Mouse (Mus musculus): Measurements from ENCODE around the gene Cul9. TPM values are rescaled to one million over a fixed set of nuclear protein-coding genes. Genes with fewer than 3 reads are reported as not detected.

Cul9 gene
- total RNA-seq, 2 experiments from 2014 or later, result 14.3 to 22.9 TPM

Small RNA genes lying within 50 kb of the gene (microRNA-seq; reads per million reads assigned to microRNA genes)
- gene Mir6976, result not detected

Other genes with a start within 250 kb of the Cul9 start
- gene Dlk2, start 249.0 kb downstream of the Cul9 start, total RNA-seq (2021), result 1 to 10 TPM in 1 of 2 experiments, under 1 TPM in 1; 0.78 to 1.3 TPM
- 10 to 100 TPM in 1 of 2 experiments, 1 to 10 TPM in 1; 8.2 to 14.2 TPM for gene Abcc10, start 218.0 kb downstream of the Cul9 start, total RNA-seq (2021)
- 10 to 100 TPM; 24.6 to 30.7 TPM for gene Zfp318, start 162.7 kb downstream of the Cul9 start, total RNA-seq (2021)
- gene Crip3, start 117.5 kb downstream of the Cul9 start, total RNA-seq (2021), result under 1 TPM; 0.39 to 1.00 TPM
- 10 to 100 TPM in 1 of 2 experiments, 1 to 10 TPM in 1; 5.4 to 14.6 TPM for gene Slc22a7, start 107.9 kb downstream of the Cul9 start, total RNA-seq (2021)
- 1 to 10 TPM; 1.2 to 2.2 TPM for gene Ttbk1, start 58.7 kb downstream of the Cul9 start, total RNA-seq (2021)
- 1 to 10 TPM; 5.7 to 6.1 TPM for gene Dnph1, start 49.7 kb downstream of the Cul9 start, total RNA-seq (2021)
- gene Srf, start 9.8 kb upstream of the Cul9 start, total RNA-seq (2021), result 10 to 100 TPM; 33.6 to 37.6 TPM
- 10 to 100 TPM; 19.6 to 21.4 TPM for gene Ptk7, start 83.1 kb upstream of the Cul9 start, total RNA-seq (2021)
- gene Klc4, start 99.6 kb upstream of the Cul9 start, total RNA-seq (2021), result 10 to 100 TPM; 31.9 to 34.9 TPM
- gene Mrpl2, start 99.8 kb upstream of the Cul9 start, total RNA-seq (2021), result 100 to 1,000 TPM; 142 to 147 TPM
- 10 to 100 TPM; 48.5 to 61.7 TPM for gene Cul7, start 103.9 kb upstream of the Cul9 start, total RNA-seq (2021)
- gene Rrp36, start 128.0 kb upstream of the Cul9 start, total RNA-seq (2021), result 10 to 100 TPM; 24.0 to 27.1 TPM
- 10 to 100 TPM; 88.1 to 90.3 TPM for gene Mea1, start 132.4 kb upstream of the Cul9 start, total RNA-seq (2021)
- gene Klhdc3, start 134.5 kb upstream of the Cul9 start, total RNA-seq (2021), result 100 to 1,000 TPM in 1 of 2 experiments, 10 to 100 TPM in 1; 97.0 to 110 TPM
- gene Ppp2r5d, start 158.7 kb upstream of the Cul9 start, total RNA-seq (2021), result 10 to 100 TPM; 43.7 to 49.7 TPM
- gene Pex6, start 165.1 kb upstream of the Cul9 start, total RNA-seq (2021), result 10 to 100 TPM; 67.8 to 81.8 TPM
- 10 to 100 TPM; 18.0 to 54.7 TPM for gene Gnmt, start 182.8 kb upstream of the Cul9 start, total RNA-seq (2021)
- gene Cnpy3, start 205.8 kb upstream of the Cul9 start, total RNA-seq (2021), result 10 to 100 TPM; 42.2 to 46.5 TPM
- gene Ptcra, start 217.3 kb upstream of the Cul9 start, total RNA-seq (2021), result not detected
- 10 to 100 TPM; 68.3 to 72.5 TPM for gene 2310039H08Rik, start 226.2 kb upstream of the Cul9 start, total RNA-seq (2021)
- gene Rpl7l1, start 236.3 kb upstream of the Cul9 start, total RNA-seq (2021), result 10 to 100 TPM; 84.3 to 99.2 TPM